Mouse (Mus musculus) thymus, adult 2 months (tissue): ENCODE measurements around the gene Amotl1. TPM values are rescaled to one million over a fixed set of nuclear protein-coding genes. Genes with fewer than 3 reads are reported as not detected.

ENCODE experiments used
- DNase-seq: peaks from one replicate; pipeline ENCODE4 v3.0.0; 2021
- H3K27ac ChIP-seq: fragments of 200-500 bp; 2 replicates; pipeline ENCODE4 v1.5.1; 2012; ENCODE audit warnings: low read length, control low read depth; ENCODE audit not compliant: control insufficient read depth, insufficient read depth
- H3K27me3 ChIP-seq: fragments of 200-500 bp; 2 replicates; pipeline ENCODE4 v1.6.1; 2012; ENCODE audit warnings: mild to moderate bottlenecking, low read length, moderate library complexity, mixed read lengths; ENCODE audit not compliant: control insufficient read depth, insufficient read depth
- H3K36me3 ChIP-seq: fragments of 200-500 bp; 2 replicates; pipeline ENCODE4 v1.6.1; 2012; ENCODE audit warnings: mild to moderate bottlenecking, low read length, moderate library complexity; ENCODE audit not compliant: control insufficient read depth, insufficient read depth
- H3K4me1 ChIP-seq: fragments of 200-500 bp; replicated peaks from 2 replicates; pipeline ENCODE4 v1.6.1; 2012; ENCODE audit warnings: low read length; ENCODE audit not compliant: control insufficient read depth, insufficient read depth
- H3K4me3 ChIP-seq: fragments of 200-500 bp; 2 replicates; pipeline ENCODE4 v1.5.1; 2012; ENCODE audit warnings: mild to moderate bottlenecking, low read length, control low read depth, moderate library complexity; ENCODE audit not compliant: control insufficient read depth, insufficient read depth
- CTCF ChIP-seq: fragments of 200-500 bp; IDR thresholded peaks from 2 replicates; pipeline ENCODE4 v1.5.1; 2012; ENCODE audit warnings: mild to moderate bottlenecking, control low read depth, low read length, moderate library complexity, borderline replicate concordance; ENCODE audit not compliant: control insufficient read depth, poor library complexity, insufficient read depth; ENCODE audit errors: extremely low read depth
- POLR2A ChIP-seq: fragments of 200-500 bp; IDR thresholded peaks from 2 replicates; pipeline ENCODE4 v1.6.1; 2012; ENCODE audit warnings: mild to moderate bottlenecking, low read length, control low read depth, moderate library complexity; ENCODE audit not compliant: control insufficient read depth, poor library complexity, insufficient read depth; ENCODE audit errors: extremely low read depth
- WGBS: fragments of 180-500 bp; shearing (Covaris S2); methylation state at CpG from one replicate; pipeline ENCODE4 v1.1.7; 2018; 5-methylcytosine and 5-hydroxymethylcytosine counted together
- polyA plus RNA-seq: library from polyadenylated mRNA; depleted of rRNA; stranded (reverse); fragments of >200 nt; gene quantifications from 2 replicates; pipeline ENCODE4 v1.2.3, GENCODE M21; 2012

The Amotl1 gene
- polyA plus RNA-seq, 1 experiment, result 14.5 TPM

- H3K36me3 ChIP-seq, result no peaks in the 10 kb centered on the region
- no peak overlapping the region for H3K27ac ChIP-seq
- DNase-seq, result no peak
- H3K4me1 ChIP-seq, result no peaks in the 10 kb centered on the region
- 93% methylated on average over 3 of the region's 3 CpGs for WGBS
- TF ChIP-seq CTCF (no peak), POLR2A (no peak)
- no peak overlapping the region for H3K4me3 ChIP-seq
- no peaks in the 10 kb centered on the region for H3K27me3 ChIP-seq
Measured at GRCm38 (mm10) chr9:14597429-14597828, 47.4 kb downstream of the Amotl1 start.

GRCm38 (mm10) chr9:14596858-14597257, 48.0 kb downstream of the Amotl1 start:
- WGBS, result 91% methylated on average over 7 of the region's 7 CpGs
- Histone ChIP-seq H3K4me3 (no peak overlapping the region), H3K27me3 (no peaks in the 10 kb centered on the region), H3K27ac (no peak overlapping the region), H3K4me1 (no peaks in the 10 kb centered on the region), H3K36me3 (no peaks in the 10 kb centered on the region)
- TF ChIP-seq POLR2A (no peak), CTCF (no peak)
- DNase-seq, result no peak

- Histone ChIP-seq H3K4me1 (no peaks in the 10 kb centered on the region), H3K27me3 (no peaks in the 10 kb centered on the region), H3K36me3 (no peaks in the 10 kb centered on the region), H3K4me3 (no peak overlapping the region), H3K27ac (no peak overlapping the region)
- WGBS, result 87% methylated on average over 5 of the region's 5 CpGs
- DNase-seq, result no peak
- no peak for TF ChIP-seq POLR2A
- no peak for TF ChIP-seq CTCF
Measured at GRCm38 (mm10) chr9:14596427-14596826, 48.4 kb downstream of the Amotl1 start.

GRCm38 (mm10) chr9:14595893-14596292, 49.0 kb downstream of the Amotl1 start:
- WGBS, result 87% methylated on average over 3 of the region's 3 CpGs
- Histone ChIP-seq H3K27ac (no peak overlapping the region), H3K4me3 (no peak overlapping the region), H3K4me1 (no peaks in the 10 kb centered on the region; the same call in 1 of the 2 replicates), H3K27me3 (no peaks in the 10 kb centered on the region), H3K36me3 (no peaks in the 10 kb centered on the region)
- no peak for TF ChIP-seq CTCF
- no peak for DNase-seq

- Histone ChIP-seq H3K4me3 (no peak overlapping the region), H3K36me3 (no peaks in the 10 kb centered on the region), H3K27me3 (no peaks in the 10 kb centered on the region), H3K4me1 (no peaks in the 10 kb centered on the region; the same call in 1 of the 2 replicates), H3K27ac (no peak overlapping the region)
- TF ChIP-seq CTCF, result no peak
- 91% methylated on average over 4 of the region's 4 CpGs for WGBS
- DNase-seq, result no peak
Measured at GRCm38 (mm10) chr9:14593880-14594279, 51.0 kb downstream of the Amotl1 start.

- TF ChIP-seq CTCF, result no peak
- no peak for TF ChIP-seq POLR2A
- no peak overlapping the region for H3K27ac ChIP-seq
- WGBS, result 92% methylated on average over 7 of the region's 7 CpGs
- H3K4me3 ChIP-seq, result no peak overlapping the region
- no peaks in the 10 kb centered on the region for H3K27me3 ChIP-seq
- H3K36me3 ChIP-seq, result no peaks in the 10 kb centered on the region
- no peaks in the 10 kb centered on the region; the same call in 1 of the 2 replicates for H3K4me1 ChIP-seq
- DNase-seq, result no peak
Measured at GRCm38 (mm10) chr9:14590666-14591065, 54.2 kb downstream of the Amotl1 start.

- DNase-seq, result no peak
- 77% methylated on average over 4 of the region's 4 CpGs for WGBS
- Histone ChIP-seq H3K4me1 (no peaks in the 10 kb centered on the region; the same call in 1 of the 2 replicates), H3K36me3 (no peaks in the 10 kb centered on the region), H3K4me3 (no peak overlapping the region), H3K27me3 (no peaks in the 10 kb centered on the region), H3K27ac (no peak overlapping the region)
- TF ChIP-seq POLR2A (no peak), CTCF (no peak)
Measured at GRCm38 (mm10) chr9:14588690-14589089, 56.2 kb downstream of the Amotl1 start.
